Mouse (Mus musculus): ENCODE data around the gene Zbtb7b. TPM values are rescaled to one million over a fixed set of nuclear protein-coding genes. Genes with fewer than 3 reads are reported as not detected.

Zbtb7b gene
- total and polyA plus RNA-seq, 3 experiments = 11.9 to 34.2 (median 27.6) TPM

- no peak overlapping the region for H3K9ac ChIP-seq (ENCODE audit: insufficient read depth, low read depth)
- in situ Hi-C loops (cut with MboI; ENCODE audit: low pct_ligation_motif_present, low pct_unique_long_range_greater_than_20kb, low sequenced_read_pairs) = no loop called here
- H3K4me1 ChIP-seq (ENCODE audit: control insufficient read depth in 1 of 2, insufficient read depth in 2 of 2) = peaks cover 6 to 62% of the 10 kb centered on the region in 2 experiments
- H3K27ac ChIP-seq (ENCODE audit: insufficient read depth, low read depth) = no peak overlapping the region
- H3K27me3 ChIP-seq (replicated peaks) = no peaks in the 10 kb centered on the region
- peaks cover 37 to 61% of the 10 kb centered on the region in 2 experiments for H3K36me3 ChIP-seq (replicated peaks in 1 of 2; ENCODE audit: control insufficient read depth in 1 of 2, insufficient read depth in 1 of 2, low read length in 1 of 2)
- dilution Hi-C loops (cut with MboI; ENCODE audit: extremely low pct_ligation_motif_present, extremely low pct_unique_long_range_greater_than_20kb, low sequenced_read_pairs) = no loop called here
- no peak overlapping the region for H3K4me2 ChIP-seq (ENCODE audit: insufficient read depth, low read depth, poor library complexity, severe bottlenecking)
- H3K4me3 ChIP-seq (replicated peaks in 1 of 3; ENCODE audit: low read depth in 2 of 3, low read length in 2 of 3, poor library complexity in 1 of 3) = no peak overlapping the region
- H3K79me2 ChIP-seq (replicated peaks; ENCODE audit: control insufficient read depth, extremely low read depth, insufficient read depth, poor library complexity, severe bottlenecking) = 0 out of 2 replicates have a peak, but pooled peaks cover 6% of the 10 kb centered on the region
- peaks cover 5% of the 10 kb centered on the region for H3K9me3 ChIP-seq (replicated peaks; ENCODE audit: low read length)
- DNase-seq (ENCODE audit: extremely low read depth) = no peak
- TF ChIP-seq RCOR1 (conservative IDR thresholded peaks at IDR 0.05; ENCODE audit: low read depth, low read length) (no peak), NELFE (IDR thresholded peaks at IDR 0.05; ENCODE audit: low read depth, low read length) (no peak), MAZ (IDR thresholded peaks at IDR 0.05; ENCODE audit: low read depth, low read length) (no peak), MAFK (IDR thresholded peaks at IDR 0.05; ENCODE audit: insufficient replicate concordance, low read length) (no peak), RAD21 (IDR thresholded peaks at IDR 0.05; ENCODE audit: low read depth, low read length) (no peak), GABPA (IDR thresholded peaks at IDR 0.05; ENCODE audit: insufficient replicate concordance, low read depth, low read length) (no peak), MXI1 (IDR thresholded peaks at IDR 0.05; ENCODE audit: low read depth, low read length) (no peak), UBTF (IDR thresholded peaks at IDR 0.05; ENCODE audit: low read depth, low read length) (no peak), CHD1 (IDR thresholded peaks at IDR 0.05; ENCODE audit: low read depth, low read length) (no peak), SIN3A (IDR thresholded peaks at IDR 0.05; ENCODE audit: low read length) (no peak), JUND (conservative IDR thresholded peaks at IDR 0.05; ENCODE audit: low read depth, low read length) (no peak), E2F4 (IDR thresholded peaks at IDR 0.05; ENCODE audit: insufficient replicate concordance, low read depth, low read length) (no peak), KAT2A (IDR thresholded peaks at IDR 0.05; ENCODE audit: insufficient replicate concordance, low read length) (no peak), NRF1 (IDR thresholded peaks at IDR 0.05; ENCODE audit: low read depth, low read length) (no peak), EP300 (IDR thresholded peaks at IDR 0.05; ENCODE audit: low read length) (no peak), TBP (conservative IDR thresholded peaks at IDR 0.05; ENCODE audit: low read depth, low read length) (no peak), ZC3H11A (IDR thresholded peaks at IDR 0.05; ENCODE audit: low read depth, low read length) (no peak), CTCF (conservative IDR thresholded peaks at IDR 0.05 in 1 of 2, IDR thresholded peaks at IDR 0.05 in 1 of 2; ENCODE audit: low read depth in 2 of 2, low read length in 2 of 2) (no peak)
These were observed 13.9 kb upstream of the Zbtb7b start for GRCm38 (mm10) chr3:89408448-89408847.

- H3K4me2 ChIP-seq (ENCODE audit: insufficient read depth, low read depth, poor library complexity, severe bottlenecking) = no peak overlapping the region
- H3K36me3 ChIP-seq (replicated peaks in 1 of 2; ENCODE audit: control insufficient read depth in 1 of 2, insufficient read depth in 1 of 2, low read length in 1 of 2) = peaks cover 52 to 71% of the 10 kb centered on the region in 2 experiments
- H3K27ac ChIP-seq (ENCODE audit: insufficient read depth, low read depth) = no peak overlapping the region
- TF ChIP-seq BHLHE40 (IDR thresholded peaks at IDR 0.05; ENCODE audit: low read depth, low read length) = no peak
- DNase-seq (ENCODE audit: extremely low read depth) = no peak
- H3K4me3 ChIP-seq (replicated peaks in 1 of 3; ENCODE audit: low read depth in 2 of 3, low read length in 2 of 3, poor library complexity in 1 of 3) = no peak overlapping the region
- 0 out of 2 replicates have a peak, but pooled peaks cover 6% of the 10 kb centered on the region for H3K79me2 ChIP-seq (replicated peaks; ENCODE audit: control insufficient read depth, extremely low read depth, insufficient read depth, poor library complexity, severe bottlenecking)
- H3K9ac ChIP-seq (ENCODE audit: insufficient read depth, low read depth) = no peak overlapping the region
- dilution Hi-C loops (cut with MboI; ENCODE audit: extremely low pct_ligation_motif_present, extremely low pct_unique_long_range_greater_than_20kb, low sequenced_read_pairs) (no loop called here), in situ Hi-C loops (cut with MboI; ENCODE audit: low pct_ligation_motif_present, low pct_unique_long_range_greater_than_20kb, low sequenced_read_pairs) (no loop called here)
- H3K9me3 ChIP-seq (replicated peaks; ENCODE audit: low read length) = peaks cover 5% of the 10 kb centered on the region
- H3K4me1 ChIP-seq (ENCODE audit: control insufficient read depth in 1 of 2, insufficient read depth in 2 of 2) = peaks cover 6 to 65% of the 10 kb centered on the region in 2 experiments
- H3K27me3 ChIP-seq (replicated peaks) = no peaks in the 10 kb centered on the region
These were observed 12.3 kb upstream of the Zbtb7b start for GRCm38 (mm10) chr3:89406887-89407286.
